Mouse (Mus musculus): ENCODE measurements around the gene Lag3.

The Lag3 gene

GRCm38 (mm10) chr6:124920318-124921085 is 9.0 kb upstream of the Lag3 start:
- peak; percentile 22 for DNase-seq (ENCODE audit: low read depth, low spot score)

GRCm38 (mm10) chr6:124919695-124920317 is 8.3 kb upstream of the Lag3 start, which contains the start of gene Ptms:
TSS of gene Ptms (minus strand) at chr6:124920103.
- DNase-seq (ENCODE audit: low read depth, low spot score): peak; percentile 100

GRCm38 (mm10) chr6:124918890-124919627 is 7.6 kb upstream of the Lag3 start:
- DNase-seq (ENCODE audit: low read depth, low spot score): no peak

GRCm38 (mm10) chr6:124918331-124918690 is 6.8 kb upstream of the Lag3 start:
- no peak for DNase-seq (ENCODE audit: low read depth, low spot score)

GRCm38 (mm10) chr6:124917518-124918330 is 6.2 kb upstream of the Lag3 start:
- DNase-seq (ENCODE audit: low read depth, low spot score): peak; percentile 99

- DNase-seq (ENCODE audit: low read depth, low spot score): peak; percentile 91
Measured at GRCm38 (mm10) chr6:124916695-124917517, 5.4 kb upstream of the Lag3 start.

GRCm38 (mm10) chr6:124915942-124916694 is 4.6 kb upstream of the Lag3 start:
- peak; percentile 85 for DNase-seq (ENCODE audit: low read depth, low spot score)

- DNase-seq (ENCODE audit: low read depth, low spot score): peak; percentile 59
Measured at GRCm38 (mm10) chr6:124915160-124915941, 3.8 kb upstream of the Lag3 start.

GRCm38 (mm10) chr6:124914511-124914910 is 3.0 kb upstream of the Lag3 start:
- no peak for DNase-seq (ENCODE audit: low read depth, low spot score)

- DNase-seq (ENCODE audit: low read depth, low spot score): no peak
Measured at GRCm38 (mm10) chr6:124913721-124914285, 2.3 kb upstream of the Lag3 start.

- peak; percentile 49 for DNase-seq (ENCODE audit: low read depth, low spot score)
Measured at GRCm38 (mm10) chr6:124913214-124913613, 1.7 kb upstream of the Lag3 start.

- peak; percentile 27 for DNase-seq (ENCODE audit: low read depth, low spot score)
Measured at GRCm38 (mm10) chr6:124910032-124910431, 1.5 kb downstream of the Lag3 start.

- no peak for DNase-seq (ENCODE audit: low read depth, low spot score)
Measured at GRCm38 (mm10) chr6:124907767-124908166, 3.7 kb downstream of the Lag3 start.

GRCm38 (mm10) chr6:124904991-124905860 is 6.3 kb downstream of the Lag3 start:
- peak; percentile 39 for DNase-seq (ENCODE audit: low read depth, low spot score)

GRCm38 (mm10) chr6:124904161-124904981 is 7.1 kb downstream of the Lag3 start:
- DNase-seq (ENCODE audit: low read depth, low spot score): peak; percentile 97

GRCm38 (mm10) chr6:124903580-124904151 is 7.8 kb downstream of the Lag3 start:
- peak; percentile 97 for DNase-seq (ENCODE audit: low read depth, low spot score)

GRCm38 (mm10) chr6:124901851-124902250 is 9.7 kb downstream of the Lag3 start:
- no peak for DNase-seq (ENCODE audit: low read depth, low spot score)

All from brain, adult 2 months (tissue).